Mouse (Mus musculus) spleen, embryonic (tissue): ENCODE data around the gene Ppfibp1.

Source experiments
- CTCF ChIA-PET: fragments of 350-600 bp; sonication (Branson Sonifier 250); formaldehyde crosslinking; loops from one replicate; lab custom pipeline; 2022; lab: Charles Lee

Gene Ppfibp1

GRCm38 (mm10) chr6:146994236-146994635 is 105.9 kb downstream of the Ppfibp1 start:
- CTCF ChIA-PET: interaction anchor here (0.7 to 0.8 kb wide), 2 partner anchors 30 to 131 kb away, joined by 3 read pairs; no protein-coding TSS in a partner anchor

DNA sequence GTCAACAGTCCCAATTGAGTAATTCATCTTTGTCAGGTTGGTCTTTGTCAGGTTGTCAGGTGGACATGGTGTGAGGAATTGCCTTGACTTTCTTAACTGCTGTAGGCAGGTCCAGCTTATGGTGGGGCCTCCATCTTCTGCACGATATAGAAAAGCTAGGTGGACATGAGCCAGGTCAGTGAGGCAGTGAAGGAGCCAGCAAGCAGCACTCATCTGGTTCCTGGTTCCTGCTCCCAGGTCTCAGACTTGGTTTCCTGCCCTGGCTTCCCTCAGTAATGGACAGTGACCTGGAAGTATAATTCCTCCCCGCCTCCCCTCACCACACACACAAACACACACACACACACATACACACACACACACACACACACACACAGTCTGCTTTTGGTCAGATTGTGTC is 107.1 kb downstream of the Ppfibp1 start:
- CTCF ChIA-PET: no interaction called here

GRCm38 (mm10) chr6:146995878-146996277 is 107.6 kb downstream of the Ppfibp1 start:
- CTCF ChIA-PET: no interaction called here

DNA sequence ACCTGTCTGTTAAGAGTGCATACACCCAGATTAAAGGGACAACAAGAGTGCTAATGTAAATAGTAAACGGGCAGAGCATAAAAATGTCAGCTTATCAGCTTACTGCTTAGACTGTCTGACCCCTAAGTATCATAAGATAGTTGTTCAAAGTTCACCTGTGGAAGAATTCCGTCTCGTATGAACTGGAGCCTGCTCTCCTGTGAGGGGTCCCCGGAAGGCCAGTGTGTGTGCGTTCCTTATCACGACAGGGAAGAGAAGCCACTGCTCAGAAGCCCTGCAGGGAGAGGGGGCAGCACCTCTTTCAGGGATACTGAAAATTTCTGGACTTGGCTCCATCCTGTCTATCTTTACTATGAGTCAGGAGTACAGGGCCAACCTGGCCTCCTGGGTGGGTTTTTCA is 108.7 kb downstream of the Ppfibp1 start:
- CTCF ChIA-PET: no interaction called here

- CTCF ChIA-PET: interaction anchor here (0.7 kb wide), 1 partner anchor 142 kb away, joined by 3 read pairs; no protein-coding TSS in a partner anchor
Measured at GRCm38 (mm10) chr6:146998710-146999109, 110.4 kb downstream of the Ppfibp1 start.

DNA sequence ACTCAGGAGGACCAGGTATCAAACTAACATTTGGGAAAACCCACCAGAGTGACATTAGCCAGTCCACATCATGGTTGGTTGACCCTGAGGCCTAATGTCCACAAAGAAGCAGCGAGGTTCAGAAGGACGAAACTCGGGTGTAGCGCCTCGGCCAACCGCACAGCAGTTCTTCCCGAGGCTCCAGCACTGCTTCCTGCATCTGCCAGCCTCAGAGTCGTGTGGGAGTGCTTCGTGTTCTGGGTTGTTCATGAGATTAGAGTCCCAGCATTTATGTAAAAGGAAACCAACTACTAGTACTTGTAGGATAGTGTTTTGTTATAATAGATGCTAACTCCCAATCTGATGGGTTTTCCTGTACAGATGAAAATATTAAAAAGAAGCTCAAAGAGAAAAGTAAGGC is 111.0 kb downstream of the Ppfibp1 start:
- CTCF ChIA-PET: no interaction called here

- CTCF ChIA-PET: interaction anchor here (0.7 kb wide), 1 partner anchor 123 kb away, joined by 5 read pairs; no protein-coding TSS in a partner anchor
Measured at GRCm38 (mm10) chr6:146999755-147000154, 111.5 kb downstream of the Ppfibp1 start.

DNA sequence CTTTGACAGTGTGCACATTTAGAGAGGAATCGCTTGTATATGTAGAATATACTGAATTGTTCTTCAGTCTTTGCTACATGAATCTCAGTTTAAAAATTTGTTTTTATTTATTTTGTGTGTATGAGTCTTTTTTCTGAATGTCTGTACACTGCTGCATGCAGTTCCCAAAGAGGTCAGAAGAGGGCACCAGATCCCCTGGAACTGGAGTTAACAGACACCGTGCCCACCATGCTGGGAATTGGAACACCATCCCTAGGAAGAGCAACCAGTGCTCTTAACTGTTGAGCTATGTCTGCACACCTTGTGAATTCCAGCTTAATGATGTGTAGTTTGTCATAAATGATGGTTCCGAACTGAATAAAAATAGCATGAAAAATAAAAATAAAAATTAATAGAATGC is 119.9 kb downstream of the Ppfibp1 start:
- CTCF ChIA-PET: no interaction called here

DNA sequence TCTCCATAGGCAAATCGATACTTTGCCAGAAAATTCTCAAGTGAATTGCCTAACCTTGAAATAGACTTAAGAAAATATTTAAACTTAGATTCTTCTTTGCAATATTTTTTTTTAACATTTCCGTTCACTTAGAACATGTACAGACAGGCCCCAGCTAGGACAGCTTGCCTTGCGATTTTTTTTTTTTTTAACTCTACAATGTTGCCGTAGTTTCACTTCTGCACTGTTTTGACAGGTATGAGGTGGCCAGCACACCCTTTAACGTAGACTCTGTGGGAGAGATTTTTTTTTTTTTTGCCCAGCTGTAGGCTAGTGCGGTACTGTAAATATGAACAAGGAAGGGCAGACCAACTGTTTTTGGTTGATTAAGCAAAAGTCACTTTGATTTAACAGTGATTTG is 122.1 kb downstream of the Ppfibp1 start:
- CTCF ChIA-PET: no interaction called here

- CTCF ChIA-PET: interaction anchor here (1.0 kb wide), 1 partner anchor 22 kb away, joined by 6 read pairs; no protein-coding TSS in a partner anchor
Measured at GRCm38 (mm10) chr6:147010811-147011520, 122.7 kb downstream of the Ppfibp1 start.

GRCm38 (mm10) chr6:147011555-147011954 is 123.3 kb downstream of the Ppfibp1 start:
- CTCF ChIA-PET: interaction anchor here (1.0 kb wide), 1 partner anchor 22 kb away, joined by 6 read pairs; no protein-coding TSS in a partner anchor

DNA sequence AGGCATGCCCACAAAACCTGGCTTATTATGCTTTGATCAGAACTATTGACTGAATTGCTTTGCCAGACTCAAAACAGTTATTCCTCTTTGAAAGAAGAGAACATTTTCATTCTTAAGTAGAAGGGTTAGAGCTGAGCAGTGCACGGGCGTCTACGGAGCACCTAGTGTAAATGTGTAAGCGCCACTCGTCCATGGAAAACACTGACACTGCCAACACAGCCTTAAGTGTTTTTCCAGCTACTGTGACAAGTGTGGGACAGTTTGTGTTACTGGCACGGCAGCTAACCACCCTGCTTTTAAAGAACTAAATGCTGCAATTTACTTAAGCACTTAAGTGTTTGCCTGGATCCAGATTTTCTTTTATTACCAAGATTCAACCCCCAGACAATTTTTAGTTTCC is 123.7 kb downstream of the Ppfibp1 start:
- CTCF ChIA-PET: no interaction called here

DNA sequence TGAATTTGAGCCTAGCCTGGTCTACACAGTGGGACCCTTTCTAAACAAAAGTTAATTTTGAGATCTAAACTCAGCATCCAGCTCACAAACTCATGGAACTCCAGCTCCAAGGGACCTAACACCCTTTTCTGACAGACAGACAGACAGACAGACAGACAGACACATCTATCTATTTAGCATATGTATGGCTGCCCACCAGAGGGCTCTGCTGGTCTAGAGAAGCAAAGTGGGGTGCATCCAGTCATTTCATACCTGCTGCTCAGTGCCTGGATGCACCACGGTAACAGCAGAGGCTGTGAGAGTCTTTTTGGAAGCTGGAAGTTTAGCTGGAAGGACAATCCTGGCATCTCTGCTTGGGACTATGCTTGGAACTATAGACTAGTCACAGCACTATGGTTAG is 125.3 kb downstream of the Ppfibp1 start:
- CTCF ChIA-PET: interaction anchor here (0.6 kb wide), 1 partner anchor 74 kb away, joined by 4 read pairs; no protein-coding TSS in a partner anchor

- CTCF ChIA-PET: interaction anchor here (0.6 kb wide), 1 partner anchor 84 kb away, joined by 3 read pairs; no protein-coding TSS in a partner anchor
Measured at GRCm38 (mm10) chr6:147017906-147018305, 129.6 kb downstream of the Ppfibp1 start.

- CTCF ChIA-PET: interaction anchor here (0.6 kb wide), 1 partner anchor 84 kb away, joined by 3 read pairs; no protein-coding TSS in a partner anchor
Measured at GRCm38 (mm10) chr6:147018364-147018763, 130.1 kb downstream of the Ppfibp1 start.

GRCm38 (mm10) chr6:147021181-147021580 is 132.9 kb downstream of the Ppfibp1 start:
- CTCF ChIA-PET: no interaction called here

- CTCF ChIA-PET: interaction anchor here (0.6 kb wide), 1 partner anchor 95 kb away, joined by 5 read pairs; no protein-coding TSS in a partner anchor
Measured at GRCm38 (mm10) chr6:147022375-147023132, 134.3 kb downstream of the Ppfibp1 start.

DNA sequence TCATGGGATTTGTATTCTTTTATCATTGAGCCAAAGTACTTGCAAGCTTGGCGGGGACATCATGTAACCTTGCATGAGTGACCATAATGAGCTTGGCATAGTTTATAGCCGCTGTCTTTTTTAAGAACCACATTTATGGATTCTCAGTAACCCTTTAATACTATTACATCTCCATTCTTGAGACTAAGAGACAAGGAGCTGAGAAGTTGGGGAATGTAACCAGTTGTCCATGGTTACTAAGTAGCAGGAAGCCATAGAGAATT is 134.8 kb downstream of the Ppfibp1 start:
- CTCF ChIA-PET: no interaction called here

GRCm38 (mm10) chr6:147023568-147023967 is 135.3 kb downstream of the Ppfibp1 start:
- CTCF ChIA-PET: no interaction called here

DNA sequence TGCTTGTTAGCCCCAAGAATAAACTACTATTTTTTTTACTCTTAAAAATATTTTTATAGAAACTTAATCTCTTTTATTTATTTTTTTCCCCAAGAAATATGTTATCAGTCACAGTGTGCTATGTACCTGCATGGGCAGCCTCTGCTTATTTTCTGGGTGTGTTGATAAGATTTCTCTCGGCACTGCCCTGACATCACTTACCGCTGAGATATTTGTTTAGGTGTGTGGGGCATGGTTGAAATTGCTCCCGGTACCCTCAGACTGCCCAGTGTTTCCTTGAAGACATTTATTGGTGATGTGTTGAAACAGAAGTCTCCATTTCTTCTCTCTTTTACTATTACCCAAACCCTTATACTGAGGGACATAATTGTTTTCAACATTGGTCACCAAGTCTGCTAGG is 136.5 kb downstream of the Ppfibp1 start:
- CTCF ChIA-PET: interaction anchor here (0.6 kb wide), 1 partner anchor 30 kb away, joined by 3 read pairs; no protein-coding TSS in a partner anchor

- CTCF ChIA-PET: no interaction called here
Measured at GRCm38 (mm10) chr6:147028396-147028795, 140.1 kb downstream of the Ppfibp1 start.

DNA sequence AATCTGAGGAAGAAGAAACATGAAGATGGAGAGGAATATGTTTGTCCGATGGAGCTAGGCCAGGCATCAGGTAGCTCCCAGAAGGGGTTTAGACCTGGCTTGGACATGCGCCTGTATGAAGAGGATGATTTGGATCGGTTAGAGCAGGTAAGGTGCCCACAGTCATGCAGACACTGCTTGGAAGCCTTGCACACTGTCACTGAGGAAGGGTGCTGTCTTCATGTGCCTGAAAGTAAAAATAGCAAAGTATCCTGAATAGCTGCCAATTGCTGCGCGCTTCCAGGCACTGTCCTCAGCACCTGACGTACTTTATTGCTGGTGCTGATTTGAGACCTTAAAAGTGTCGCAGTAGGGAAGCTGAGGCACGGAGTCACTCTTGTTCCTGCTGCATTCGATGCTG is 141.3 kb downstream of the Ppfibp1 start:
- CTCF ChIA-PET: interaction anchor here (0.5 kb wide), 1 partner anchor 211 kb away, joined by 9 read pairs; no protein-coding TSS in a partner anchor
